Mouse (Mus musculus): ENCODE measurements around the gene Ubald2. TPM values are rescaled to one million over a fixed set of nuclear protein-coding genes. Genes with fewer than 3 reads are reported as not detected.

Gene Ubald2
- polyA plus RNA-seq, 1 experiment: 34.8 TPM

DNA sequence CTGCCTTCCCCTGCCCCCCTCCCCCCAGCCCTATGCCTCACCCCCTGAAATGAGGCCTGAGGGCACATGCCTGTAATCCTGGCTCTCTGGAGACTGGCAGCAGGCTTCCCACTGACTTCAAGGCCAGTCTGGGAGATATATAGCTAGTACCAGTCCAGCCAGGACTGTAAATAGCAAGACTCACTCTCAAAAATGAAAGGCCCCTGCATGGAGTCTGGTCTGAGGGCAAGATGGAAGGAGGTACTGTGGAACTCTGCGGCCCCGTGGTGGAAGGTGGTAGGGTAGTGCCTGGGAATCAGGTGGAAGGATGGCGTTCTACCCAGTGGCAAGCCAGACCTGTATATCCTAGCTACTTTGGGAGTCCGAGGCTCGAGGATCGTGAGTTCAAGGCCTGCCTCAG is 10.0 kb downstream of the Ubald2 start:
- Histone ChIP-seq H3K4me3 (replicated peaks; ENCODE audit: insufficient read depth, low read depth, low read length) (no peak overlapping the region), H3K4me1 (ENCODE audit: control insufficient read depth, insufficient read depth, low read length) (peaks cover 7% of the 10 kb centered on the region), H3K27ac (ENCODE audit: insufficient read depth, low read length) (no peak overlapping the region), H3K27me3 (ENCODE audit: control insufficient read depth, insufficient read depth, low read length) (no peaks in the 10 kb centered on the region)
- 90% methylated on average over 6 of the region's 6 CpGs for WGBS
- DNase-seq: no peak
- TF ChIP-seq CTCF (IDR thresholded peaks at IDR 0.05; ENCODE audit: borderline replicate concordance, insufficient read depth, low read depth, low read length) (no peak), POLR2A (IDR thresholded peaks at IDR 0.05; ENCODE audit: borderline replicate concordance, insufficient read depth, low read length) (no peak)

DNA sequence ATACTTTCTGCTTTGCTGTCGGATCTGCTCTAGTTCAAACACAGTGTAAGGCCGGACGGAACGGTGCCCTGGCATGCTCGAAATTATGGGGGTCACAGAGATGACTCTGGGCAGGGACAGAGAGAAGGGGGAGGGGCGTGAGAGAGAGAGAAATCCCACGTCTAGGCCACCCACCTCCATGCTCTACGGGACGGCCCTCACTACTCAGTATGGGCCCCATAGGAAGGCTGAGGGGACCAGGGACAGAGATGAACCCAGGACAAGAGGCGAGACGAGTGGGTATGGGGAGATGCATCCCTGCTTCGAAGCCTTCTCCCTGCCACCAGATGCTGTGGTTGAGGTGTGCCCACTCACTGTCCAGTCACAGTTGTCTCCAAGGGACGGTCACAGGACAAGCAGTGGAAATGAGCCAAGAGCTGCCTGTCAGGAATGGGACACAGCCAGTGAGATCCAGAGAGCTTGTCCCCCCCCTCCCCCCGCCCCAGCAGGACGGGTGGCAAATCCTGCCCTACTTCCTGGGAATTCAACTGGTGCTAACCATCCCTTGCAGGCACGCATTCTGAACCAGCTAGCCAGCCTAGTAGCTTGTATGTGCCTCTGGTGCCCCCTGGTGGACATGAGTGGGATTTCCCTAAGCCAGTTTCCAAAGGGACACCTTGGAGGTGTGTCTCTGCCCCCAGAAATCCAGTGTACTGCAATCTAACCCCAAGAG is 11.9 kb downstream of the Ubald2 start:
- Histone ChIP-seq H3K27me3 (ENCODE audit: control insufficient read depth, insufficient read depth, low read length) (no peaks in the 10 kb centered on the region), H3K27ac (ENCODE audit: insufficient read depth, low read length) (no peak overlapping the region), H3K4me3 (replicated peaks; ENCODE audit: insufficient read depth, low read depth, low read length) (no peak overlapping the region), H3K4me1 (ENCODE audit: control insufficient read depth, insufficient read depth, low read length) (peaks cover 10% of the 10 kb centered on the region)
- TF ChIP-seq POLR2A (IDR thresholded peaks at IDR 0.05; ENCODE audit: borderline replicate concordance, insufficient read depth, low read length) (no peak), CTCF (IDR thresholded peaks at IDR 0.05; ENCODE audit: borderline replicate concordance, insufficient read depth, low read depth, low read length) (peak; percentile 99)
- DNase-seq: peak; percentile 84 to 95
- WGBS: 38% methylated on average over 16 of the region's 16 CpGs

DNA sequence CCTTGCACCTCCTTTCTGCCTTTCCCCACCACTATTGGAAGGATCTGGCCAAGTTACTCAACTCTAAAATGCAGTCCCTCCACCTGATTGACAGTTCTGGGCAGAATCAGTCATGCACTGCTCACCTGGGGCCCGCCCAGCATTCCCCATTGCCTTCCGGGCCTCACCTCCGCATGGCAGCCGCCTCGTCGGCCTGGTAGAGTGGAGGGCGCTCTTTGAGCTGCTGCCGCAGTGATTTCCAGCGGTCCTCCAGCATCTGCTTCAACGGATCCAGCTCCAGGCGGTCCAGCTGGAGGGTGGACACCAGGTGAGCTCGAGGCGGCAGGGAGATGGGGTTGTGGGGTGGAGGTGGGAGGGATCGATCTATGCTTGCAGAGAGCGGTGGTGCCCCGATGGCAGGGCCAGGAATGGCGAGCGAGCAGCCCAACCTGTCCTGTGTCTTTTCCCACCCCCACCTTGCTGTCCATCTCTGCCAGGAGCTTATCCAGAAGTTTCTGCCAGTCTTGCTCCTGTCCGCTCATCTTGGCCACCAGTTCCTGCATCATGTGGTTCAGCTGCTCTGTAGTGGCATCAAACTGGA is 12.5 kb downstream of the Ubald2 start:
- 16% methylated on average over 19 of the region's 19 CpGs for WGBS
- H3K4me3 ChIP-seq (replicated peaks; ENCODE audit: insufficient read depth, low read depth, low read length): no peak overlapping the region
- peaks cover 10% of the 10 kb centered on the region for H3K4me1 ChIP-seq (ENCODE audit: control insufficient read depth, insufficient read depth, low read length)

DNA sequence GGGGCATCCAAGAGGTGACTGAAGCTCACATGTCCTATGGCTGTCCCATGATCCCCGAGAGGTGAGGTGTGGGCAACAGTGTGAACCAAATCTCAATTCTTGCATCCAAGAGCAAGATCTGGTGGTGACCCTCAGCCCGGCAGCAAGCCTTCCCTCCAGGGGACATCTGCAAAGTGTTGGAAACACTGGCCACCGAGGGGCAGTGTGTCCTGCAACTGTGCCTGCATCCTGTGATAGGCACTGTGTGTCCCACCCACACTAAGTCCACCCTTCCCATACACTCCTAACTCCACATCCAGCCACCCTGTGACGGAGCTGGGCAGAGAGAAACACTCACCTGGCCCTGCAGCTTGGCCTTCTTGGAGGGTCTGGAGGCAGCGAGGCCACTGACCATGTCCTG is 13.9 kb downstream of the Ubald2 start:
- no peaks in the 10 kb centered on the region for H3K27me3 ChIP-seq (ENCODE audit: control insufficient read depth, insufficient read depth, low read length)
- TF ChIP-seq POLR2A (IDR thresholded peaks at IDR 0.05; ENCODE audit: borderline replicate concordance, insufficient read depth, low read length) (no peak), CTCF (IDR thresholded peaks at IDR 0.05; ENCODE audit: borderline replicate concordance, insufficient read depth, low read depth, low read length) (no peak)
- peaks cover 10% of the 10 kb centered on the region for H3K4me1 ChIP-seq (ENCODE audit: control insufficient read depth, insufficient read depth, low read length)
- H3K27ac ChIP-seq (ENCODE audit: insufficient read depth, low read length): no peak overlapping the region
- no peak overlapping the region for H3K4me3 ChIP-seq (replicated peaks; ENCODE audit: insufficient read depth, low read depth, low read length)
- WGBS: 75% methylated on average over 5 of the region's 5 CpGs
- DNase-seq: no peak

More for the DNA sequence above, 12.5 kb downstream of the Ubald2 start:
- TF ChIP-seq POLR2A (IDR thresholded peaks at IDR 0.05; ENCODE audit: borderline replicate concordance, insufficient read depth, low read length) (no peak), CTCF (IDR thresholded peaks at IDR 0.05; ENCODE audit: borderline replicate concordance, insufficient read depth, low read depth, low read length) (no peak)
- Histone ChIP-seq H3K27me3 (ENCODE audit: control insufficient read depth, insufficient read depth, low read length) (no peaks in the 10 kb centered on the region), H3K27ac (ENCODE audit: insufficient read depth, low read length) (no peak overlapping the region)
- no peak for DNase-seq

DNA sequence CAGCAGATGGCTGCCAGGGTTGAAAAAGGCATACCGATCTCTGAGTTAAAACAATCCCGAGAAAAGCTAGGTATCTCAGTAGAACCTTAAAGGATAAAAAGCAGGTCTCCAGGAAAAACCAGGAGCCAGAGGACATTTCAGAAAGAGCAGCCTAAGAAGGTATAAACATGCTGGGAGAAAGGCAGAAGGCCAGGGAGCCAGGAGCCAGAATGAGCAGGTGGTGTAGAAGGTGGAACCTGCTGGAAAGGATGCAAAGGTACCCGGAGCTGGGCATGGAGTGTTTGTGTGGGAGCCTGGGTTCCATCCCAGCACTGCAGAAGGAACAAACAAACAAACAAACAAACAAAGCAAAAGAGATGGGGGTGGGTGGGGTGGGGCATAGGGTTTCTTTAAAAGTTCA is 15.4 kb downstream of the Ubald2 start:
- TF ChIP-seq POLR2A (IDR thresholded peaks at IDR 0.05; ENCODE audit: borderline replicate concordance, insufficient read depth, low read length) (no peak), CTCF (IDR thresholded peaks at IDR 0.05; ENCODE audit: borderline replicate concordance, insufficient read depth, low read depth, low read length) (no peak)

DNA sequence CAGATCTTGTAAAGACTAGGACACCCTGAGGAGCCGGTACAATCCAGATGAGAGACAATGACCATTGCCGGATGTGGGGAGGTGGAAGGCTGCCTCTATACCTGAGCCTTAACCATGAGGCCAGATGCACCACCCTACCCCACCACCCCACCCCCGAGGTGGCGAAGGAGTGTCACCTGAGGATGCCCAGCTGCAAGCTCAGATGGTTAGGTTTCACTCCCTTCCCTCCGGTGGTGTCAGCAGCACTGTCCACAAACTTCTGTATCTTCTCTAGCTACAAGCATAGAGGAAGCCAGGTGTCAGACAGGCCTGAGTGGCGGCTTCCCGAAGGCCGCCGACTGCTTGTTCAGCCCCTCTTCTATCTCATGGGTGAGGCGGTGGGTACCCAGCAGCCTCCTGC is 20.0 kb downstream of the Ubald2 start:
- no peak for DNase-seq
- TF ChIP-seq CTCF (IDR thresholded peaks at IDR 0.05; ENCODE audit: borderline replicate concordance, insufficient read depth, low read depth, low read length) (no peak), POLR2A (IDR thresholded peaks at IDR 0.05; ENCODE audit: borderline replicate concordance, insufficient read depth, low read length) (no peak)
- Histone ChIP-seq H3K4me1 (ENCODE audit: control insufficient read depth, insufficient read depth, low read length) (peaks cover 3% of the 10 kb centered on the region), H3K27ac (ENCODE audit: insufficient read depth, low read length) (no peak overlapping the region), H3K4me3 (replicated peaks; ENCODE audit: insufficient read depth, low read depth, low read length) (no peak overlapping the region), H3K27me3 (ENCODE audit: control insufficient read depth, insufficient read depth, low read length) (no peaks in the 10 kb centered on the region)
- WGBS: 89% methylated on average over 10 of the region's 10 CpGs

More for the DNA sequence above, 15.4 kb downstream of the Ubald2 start:
- H3K4me1 ChIP-seq (ENCODE audit: control insufficient read depth, insufficient read depth, low read length): peaks cover 10% of the 10 kb centered on the region
- peak in 1 of 2 experiments; percentile 51 for DNase-seq
- no peaks in the 10 kb centered on the region for H3K27me3 ChIP-seq (ENCODE audit: control insufficient read depth, insufficient read depth, low read length)
- H3K27ac ChIP-seq (ENCODE audit: insufficient read depth, low read length): no peak overlapping the region
- no peak overlapping the region for H3K4me3 ChIP-seq (replicated peaks; ENCODE audit: insufficient read depth, low read depth, low read length)
- 48% methylated on average over 3 of the region's 3 CpGs for WGBS

DNA sequence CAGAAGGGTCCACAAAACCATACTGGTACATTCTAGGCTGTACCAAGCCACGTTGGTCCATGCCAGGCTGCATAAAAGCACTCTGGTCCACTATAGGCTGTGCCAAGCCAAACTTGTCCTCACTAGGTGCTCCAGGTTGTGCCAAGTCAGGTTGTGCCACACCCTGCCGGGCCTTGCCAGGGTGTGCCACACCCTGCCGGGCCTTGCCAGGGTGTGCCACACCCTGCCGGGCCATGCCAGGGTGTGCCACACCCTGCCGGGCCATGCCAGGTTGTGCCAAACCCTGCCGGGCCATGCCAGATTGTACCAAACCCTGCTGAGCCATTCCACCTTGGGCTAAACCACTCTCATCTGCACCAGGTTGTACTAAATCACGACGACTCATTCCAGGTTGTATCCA is 22.3 kb downstream of the Ubald2 start:
- TF ChIP-seq POLR2A (IDR thresholded peaks at IDR 0.05; ENCODE audit: borderline replicate concordance, insufficient read depth, low read length) (no peak), CTCF (IDR thresholded peaks at IDR 0.05; ENCODE audit: borderline replicate concordance, insufficient read depth, low read depth, low read length) (no peak)
- no peak for DNase-seq
- Histone ChIP-seq H3K4me1 (ENCODE audit: control insufficient read depth, insufficient read depth, low read length) (no peaks in the 10 kb centered on the region), H3K27me3 (ENCODE audit: control insufficient read depth, insufficient read depth, low read length) (no peaks in the 10 kb centered on the region), H3K27ac (ENCODE audit: insufficient read depth, low read length) (no peak overlapping the region), H3K4me3 (replicated peaks; ENCODE audit: insufficient read depth, low read depth, low read length) (no peak overlapping the region)
- WGBS: 59% methylated on average over 8 of the region's 8 CpGs

DNA sequence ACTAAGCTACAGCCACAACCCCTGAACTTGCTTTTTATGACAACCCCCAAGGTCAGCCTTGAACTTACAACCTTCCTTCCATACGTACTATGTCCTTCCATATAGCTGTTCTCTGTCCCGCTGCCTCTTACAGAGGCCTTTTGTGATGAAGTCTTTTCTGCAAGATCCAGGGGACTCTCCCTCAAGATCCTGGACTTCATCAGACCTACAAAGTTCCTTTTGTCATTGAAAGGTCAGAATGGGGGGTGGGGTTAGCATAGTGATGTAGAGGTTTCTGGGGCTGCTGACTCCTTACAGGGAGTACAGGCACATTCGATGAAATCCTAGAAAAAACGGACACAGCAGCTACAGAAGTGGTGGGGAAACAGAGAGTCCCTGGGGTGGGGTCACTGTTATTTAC is 25.9 kb downstream of the Ubald2 start:
- no peak for DNase-seq
- Histone ChIP-seq H3K4me1 (ENCODE audit: control insufficient read depth, insufficient read depth, low read length) (no peaks in the 10 kb centered on the region), H3K27me3 (ENCODE audit: control insufficient read depth, insufficient read depth, low read length) (no peaks in the 10 kb centered on the region), H3K4me3 (replicated peaks; ENCODE audit: insufficient read depth, low read depth, low read length) (no peak overlapping the region), H3K27ac (ENCODE audit: insufficient read depth, low read length) (no peak overlapping the region)
- TF ChIP-seq CTCF (IDR thresholded peaks at IDR 0.05; ENCODE audit: borderline replicate concordance, insufficient read depth, low read depth, low read length): no peak
- no peak for TF ChIP-seq POLR2A (IDR thresholded peaks at IDR 0.05; ENCODE audit: borderline replicate concordance, insufficient read depth, low read length)
- WGBS: 65% methylated on average over 4 of the region's 4 CpGs
